Mouse (Mus musculus) liver, embryonic 14.5 days (tissue): ENCODE data around the gene Tia1. TPM values are rescaled to one million over a fixed set of nuclear protein-coding genes. Genes with fewer than 3 reads are reported as not detected.
"Not testable (repeated sequence)": the region's sequence is repeated elsewhere in the genome, so short reads cannot be mapped to it uniquely, and the experiment has no call there.

Source experiments
- ATAC-seq: fragments of 200-750 bp; cut with Nextera tagmentation; 2 replicates; pipeline ENCODE4 v1.8.0; 2017; ENCODE audit warnings: moderate number of reproducible peaks, mild to moderate bottlenecking, moderate library complexity; ENCODE audit not compliant: insufficient read depth
- DNase-seq, 3 experiments: peaks; one replicate each; pipeline ENCODE4 v3.0.0-alpha.2; 2012 to 2013; ENCODE audit warnings: low read depth in 3 of 3, low spot score in 3 of 3
- H3K27ac ChIP-seq: fragments of 300-500 bp; sonication (generic); 2 replicates; pipeline ENCODE4 v1.5.1; 2014; ENCODE audit warnings: moderate library complexity, mild to moderate bottlenecking, control low read depth, inconsistent platforms
- H3K27me3 ChIP-seq: fragments of 300-500 bp; sonication (generic); 2 replicates; pipeline ENCODE4 v1.6.1; 2014; ENCODE audit warnings: mild to moderate bottlenecking, low read length, moderate library complexity; ENCODE audit not compliant: control insufficient read depth, insufficient read depth
- H3K36me3 ChIP-seq: fragments of 300-500 bp; sonication (generic); replicated peaks from 2 replicates; pipeline ENCODE4 v1.6.1; 2014; ENCODE audit warnings: low read depth; ENCODE audit not compliant: control insufficient read depth, insufficient read depth
- H3K4me1 ChIP-seq, 2 experiments: fragments of 200-500 bp in 1 of 2; fragments of 300-500 bp in 1 of 2; sonication (generic) in 1 of 2; replicated peaks; 2 replicates each; pipeline ENCODE4 v1.6.1; 2012 to 2014; ENCODE audit warnings: antibody characterized with exemption in 1 of 2, inconsistent platforms in 1 of 2, low read length in 1 of 2; ENCODE audit not compliant: control insufficient read depth in 2 of 2, insufficient read depth in 2 of 2
- H3K4me2 ChIP-seq: fragments of 300-500 bp; sonication (generic); 2 replicates; pipeline ENCODE4 v1.6.1; 2014; ENCODE audit warnings: low read depth, mild to moderate bottlenecking, control low read depth, moderate library complexity
- H3K4me3 ChIP-seq, 2 experiments: fragments of 200-500 bp in 1 of 2; fragments of 300-500 bp in 1 of 2; sonication (generic) in 1 of 2; 2 replicates each; pipeline ENCODE4 v1.5.1; 2012 to 2014; ENCODE audit warnings: low read depth in 2 of 2, low read length in 2 of 2, mild to moderate bottlenecking in 2 of 2, control low read depth in 1 of 2, inconsistent platforms in 1 of 2, moderate library complexity in 1 of 2; ENCODE audit not compliant: insufficient read depth in 1 of 2
- H3K9ac ChIP-seq: fragments of 300-500 bp; sonication (generic); replicated peaks from 2 replicates; pipeline ENCODE4 v1.6.1; 2014; ENCODE audit warnings: mild to moderate bottlenecking, control low read depth, moderate library complexity
- H3K9me3 ChIP-seq: fragments of 300-500 bp; sonication (generic); 2 replicates; pipeline ENCODE4 v1.6.1; 2016; ENCODE audit warnings: low read length, mixed read lengths; ENCODE audit not compliant: control insufficient read depth
- CTCF ChIP-seq: IDR thresholded peaks from 2 replicates; pipeline ENCODE4 v1.5.1; 2016; ENCODE audit warnings: antibody characterized with exemption, low read depth, control low read depth
- EP300 ChIP-seq: IDR thresholded peaks from 2 replicates; pipeline ENCODE4 v1.6.1; 2016; ENCODE audit warnings: antibody characterized with exemption, low read depth
- WGBS: fragments of 180-500 bp; shearing (Covaris S2); extraction: QIAGEN DNeasy Blood & Tissue Kit; methylation state at CpG from one replicate; pipeline ENCODE4 v1.1.7; 2014; ENCODE audit not compliant: insufficient replicate concordance; 5-methylcytosine and 5-hydroxymethylcytosine counted together
- polyA plus RNA-seq, 2 experiments: library from polyadenylated mRNA; depleted of rRNA in 1 of 2; stranded (reverse) in 1 of 2; unstranded in 1 of 2; fragments of >200 nt; fragmentation: Nextera tagmentation in 1 of 2; extraction: Ambion mirVana in 1 of 2; gene quantifications; 2 replicates each; pipeline versions ENCODE4 v1.2.1 to v1.2.3; 2012 to 2014

Gene Tia1
- polyA plus RNA-seq, 2 experiments = 14.7 to 16.9 TPM

GRCm38 (mm10) chr6:86373556-86373955 lies 30.5 kb upstream of the Tia1 start:
- no peak for ATAC-seq
- no peak for TF ChIP-seq EP300
- no peak for TF ChIP-seq CTCF

GRCm38 (mm10) chr6:86378341-86378740 lies 25.7 kb upstream of the Tia1 start:
- ATAC-seq = no peak
- TF ChIP-seq EP300 = no peak
- TF ChIP-seq CTCF = no peak
- WGBS = 78% methylated on average over 3 of the region's 3 CpGs
- no peaks in the 10 kb centered on the region for H3K27me3 ChIP-seq
- DNase-seq = no peak
- no peaks in the 10 kb centered on the region for H3K9me3 ChIP-seq
- no peak overlapping the region for H3K27ac ChIP-seq
- H3K36me3 ChIP-seq = peaks cover 27% of the 10 kb centered on the region
- no peak overlapping the region for H3K9ac ChIP-seq
- no peak overlapping the region for H3K4me2 ChIP-seq
- H3K4me3 ChIP-seq = no peak overlapping the region
- H3K4me1 ChIP-seq = peaks cover 0 to 2% of the 10 kb centered on the region in 2 experiments; a peak in 1 of 4 replicates

More at GRCm38 (mm10) chr6:86373556-86373955, 30.5 kb upstream of the Tia1 start:
- Histone ChIP-seq H3K4me2 (peak overlapping the region; percentile 97; the same call in 1 of the 2 replicates), H3K27me3 (no peaks in the 10 kb centered on the region), H3K27ac (no peak overlapping the region), H3K4me1 (peaks cover 14 to 17% of the 10 kb centered on the region in 2 experiments; a peak in 3 of 4 replicates), H3K36me3 (peaks cover 24% of the 10 kb centered on the region), H3K4me3 (no peak overlapping the region), H3K9ac (no peak overlapping the region), H3K9me3 (no peaks in the 10 kb centered on the region)
- WGBS = 83% methylated on average over 6 of the region's 6 CpGs
- no peak for DNase-seq

GRCm38 (mm10) chr6:86380112-86380511 lies 23.9 kb upstream of the Tia1 start:
- H3K4me1 ChIP-seq, H3K27me3 ChIP-seq, H3K27ac ChIP-seq, DNase-seq, H3K9ac ChIP-seq, H3K4me3 ChIP-seq, H3K9me3 ChIP-seq, H3K4me2 ChIP-seq: not testable (repeated sequence)
- peaks cover 27% of the 10 kb centered on the region for H3K36me3 ChIP-seq
- WGBS = 61% methylated on average over 8 of the region's 8 CpGs
- ATAC-seq = peak; percentile 11; the same call in 1 of the 2 replicates

- H3K4me1 ChIP-seq = peaks cover 3 to 5% of the 10 kb centered on the region in 2 experiments; a peak in 2 of 4 replicates
- H3K27me3 ChIP-seq = no peaks in the 10 kb centered on the region
- TF ChIP-seq CTCF (no peak), EP300 (no peak)
- ATAC-seq = no peak
- DNase-seq = no peak
- H3K4me2 ChIP-seq = no peak overlapping the region
- H3K9me3 ChIP-seq = no peaks in the 10 kb centered on the region
- no peak overlapping the region for H3K27ac ChIP-seq
- peaks cover 11% of the 10 kb centered on the region for H3K36me3 ChIP-seq
- H3K4me3 ChIP-seq = no peak overlapping the region
- no peak overlapping the region for H3K9ac ChIP-seq
These were observed 21.5 kb upstream of the Tia1 start for GRCm38 (mm10) chr6:86382551-86382950.

GRCm38 (mm10) chr6:86383370-86383769 lies 20.6 kb upstream of the Tia1 start:
- 35% methylated on average over 16 of the region's 16 CpGs for WGBS
- Histone ChIP-seq H3K27ac (no peak overlapping the region), H3K27me3 (no peaks in the 10 kb centered on the region), H3K9ac (no peak overlapping the region), H3K4me3 (no peak overlapping the region), H3K9me3 (no peaks in the 10 kb centered on the region), H3K4me1 (peaks cover 3 to 5% of the 10 kb centered on the region in 2 experiments; a peak in 2 of 4 replicates), H3K36me3 (peaks cover 6% of the 10 kb centered on the region), H3K4me2 (no peak overlapping the region)
- DNase-seq (no peak), ATAC-seq (no peak)
- no peak for TF ChIP-seq CTCF
- TF ChIP-seq EP300 = no peak
